Mouse (Mus musculus) liver, adult 2 months (tissue): ENCODE data around the gene 1700010I14Rik.

Experiments used
- CTCF ChIP-seq: fragments of 200-500 bp; IDR thresholded peaks from 2 replicates; pipeline ENCODE4 v1.5.1; 2011; ENCODE audit warnings: low read depth, low read length, control low read depth
- POLR2A ChIP-seq: fragments of 200-500 bp; IDR thresholded peaks from 2 replicates; pipeline ENCODE4 v1.6.1; 2011; ENCODE audit warnings: low read length, control low read depth; ENCODE audit not compliant: insufficient read depth; ENCODE audit errors: extremely low read depth

GRCm38 (mm10) chr17:8965177-8965576, 23.0 kb upstream of the 1700010I14Rik start:
- TF ChIP-seq CTCF = no peak
- no peak for TF ChIP-seq POLR2A
